Mouse (Mus musculus) heart, postnatal 14 days (tissue): ENCODE measurements at regions not wholly inside any gene's neighbourhood (a gene's known extent, or its start where the extent isn't known, plus 50 kb on each side); places are given as distances from the start of the nearest gene placed in this dataset.

ENCODE experiments used
- DNase-seq, 2 experiments: peaks; one replicate each; pipeline ENCODE4 v3.0.0; 2021 to 2022
- intact Hi-C: fragments of 180-260 bp; cut with DNase I; formaldehyde crosslinking; loops from one replicate; pipeline ENCODE4 v1.15.1; 2025

GRCm38 (mm10) chr9:68250011-68250410 is 403.6 kb upstream of the Rora start:
- DNase-seq = no peak
- intact Hi-C loops = loop anchor here (5.0 to 10.0 kb wide), 3 partner anchors 235 to 467 kb away; no protein-coding TSS in a partner anchor

- intact Hi-C loops = loop anchor here (5.0 to 10.0 kb wide), 3 partner anchors 239 to 463 kb away; no protein-coding TSS in a partner anchor
- peak; percentile 33 to 57 for DNase-seq
Measured at GRCm38 (mm10) chr9:68254218-68254617, 399.4 kb upstream of the Rora start.

- intact Hi-C loops = no loop called here
- DNase-seq = peak in 1 of 2 experiments; percentile 7
Measured at GRCm38 (mm10) chr9:68268551-68268950, 385.0 kb upstream of the Rora start.

- peak; percentile 56 to 68 for DNase-seq
Measured at GRCm38 (mm10) chr9:68302232-68302925, 351.2 kb upstream of the Rora start.

GRCm38 (mm10) chr9:68330721-68331120 is 322.9 kb upstream of the Rora start:
- intact Hi-C loops = no loop called here
- no peak for DNase-seq

More at GRCm38 (mm10) chr9:68302232-68302925, 351.2 kb upstream of the Rora start:
- intact Hi-C loops = no loop called here

GRCm38 (mm10) chr9:68340921-68341320 is 312.7 kb upstream of the Rora start:
- intact Hi-C loops = no loop called here
- no peak for DNase-seq

GRCm38 (mm10) chr9:68341511-68341910 is 312.1 kb upstream of the Rora start:
- no peak for DNase-seq
- intact Hi-C loops = no loop called here

- DNase-seq = no peak
- intact Hi-C loops = no loop called here
Measured at GRCm38 (mm10) chr9:68347426-68347825, 306.2 kb upstream of the Rora start.

- intact Hi-C loops = no loop called here
- peak; percentile 28 to 43 for DNase-seq
Measured at GRCm38 (mm10) chr9:68351466-68351865, 302.1 kb upstream of the Rora start.

GRCm38 (mm10) chr9:68354470-68354869 is 299.1 kb upstream of the Rora start:
- intact Hi-C loops = no loop called here
- DNase-seq = no peak

- intact Hi-C loops = loop anchor here (2.0 kb wide), 1 partner anchor 47 kb away; no protein-coding TSS in a partner anchor
- DNase-seq = peak; percentile 23 to 31
Measured at GRCm38 (mm10) chr9:68356078-68356477, 297.5 kb upstream of the Rora start.

GRCm38 (mm10) chr9:68357231-68357630 is 296.4 kb upstream of the Rora start:
- peak; percentile 61 to 76 for DNase-seq
- intact Hi-C loops = loop anchor here (2.0 kb wide), 1 partner anchor 46 kb away; no protein-coding TSS in a partner anchor

- intact Hi-C loops = no loop called here
Measured at GRCm38 (mm10) chr9:68366973-68367372, 286.6 kb upstream of the Rora start.

GRCm38 (mm10) chr9:68367556-68367955 is 286.0 kb upstream of the Rora start:
- no peak for DNase-seq
- intact Hi-C loops = no loop called here

More at GRCm38 (mm10) chr9:68366973-68367372, 286.6 kb upstream of the Rora start:
- no peak for DNase-seq

- intact Hi-C loops = no loop called here
- no peak for DNase-seq
Measured at GRCm38 (mm10) chr9:68372726-68373125, 280.9 kb upstream of the Rora start.

- intact Hi-C loops = no loop called here
- DNase-seq = no peak
Measured at GRCm38 (mm10) chr9:68376222-68376621, 277.4 kb upstream of the Rora start.

- intact Hi-C loops = no loop called here
Measured at GRCm38 (mm10) chr9:68381871-68382270, 271.7 kb upstream of the Rora start.

GRCm38 (mm10) chr9:68400930-68401329 is 252.7 kb upstream of the Rora start:
- intact Hi-C loops = no loop called here
- DNase-seq = no peak

More at GRCm38 (mm10) chr9:68381871-68382270, 271.7 kb upstream of the Rora start:
- DNase-seq = no peak

- intact Hi-C loops = loop anchor here (2.0 kb wide), 1 partner anchor 46 kb away; no protein-coding TSS in a partner anchor
- DNase-seq = peak; percentile 10 to 41
Measured at GRCm38 (mm10) chr9:68402176-68402845, 251.3 kb upstream of the Rora start.

- DNase-seq = peak; percentile 16 to 52
- intact Hi-C loops = loop anchor here (2.0 kb wide), 1 partner anchor 46 kb away; no protein-coding TSS in a partner anchor
Measured at GRCm38 (mm10) chr9:68402981-68403380, 250.6 kb upstream of the Rora start.

- intact Hi-C loops = loop anchor here (2.0 kb wide), 1 partner anchor 47 kb away; no protein-coding TSS in a partner anchor
- DNase-seq = peak in 1 of 2 experiments; percentile 15
Measured at GRCm38 (mm10) chr9:68403516-68403915, 250.1 kb upstream of the Rora start.
